Mouse (Mus musculus): ENCODE data around the gene Mical2. TPM values are rescaled to one million over a fixed set of nuclear protein-coding genes. Genes with fewer than 3 reads are reported as not detected.

Mical2 gene
- polyA plus RNA-seq, 1 experiment from 2014 or later: 5.3 TPM

- Histone ChIP-seq H3K4me1 (ENCODE audit: control insufficient read depth, insufficient read depth, low read length) (peaks cover 6% of the 10 kb centered on the region; the same call in 1 of the 2 replicates), H3K9ac (replicated peaks; ENCODE audit: low read depth, low read length) (no peak overlapping the region), H3K36me3 (ENCODE audit: control insufficient read depth, insufficient read depth, low read length) (no peaks in the 10 kb centered on the region), H3K4me3 (ENCODE audit: low read depth, low read length) (no peak overlapping the region), H3K27ac (ENCODE audit: low read depth, low read length) (no peak overlapping the region), H3K27me3 (ENCODE audit: control insufficient read depth, insufficient read depth, low read length) (no peaks in the 10 kb centered on the region), H3K9me3 (ENCODE audit: control insufficient read depth, low read length) (no peaks in the 10 kb centered on the region), H3K4me2 (ENCODE audit: low read depth, low read length) (no peak overlapping the region)
- 47% methylated on average over 4 of the region's 4 CpGs for WGBS
- no peak for ATAC-seq (ENCODE audit: low read depth)
These were observed 8.8 kb downstream of the Mical2 start for GRCm38 (mm10) chr7:112234410-112234809.

GRCm38 (mm10) chr7:112235493-112235892 is 9.8 kb downstream of the Mical2 start:
- H3K9ac ChIP-seq (replicated peaks; ENCODE audit: low read depth, low read length): no peak overlapping the region
- no peak for ATAC-seq (ENCODE audit: low read depth)
- no peak overlapping the region for H3K4me2 ChIP-seq (ENCODE audit: low read depth, low read length)
- H3K36me3 ChIP-seq (ENCODE audit: control insufficient read depth, insufficient read depth, low read length): no peaks in the 10 kb centered on the region
- peaks cover 6% of the 10 kb centered on the region; the same call in 1 of the 2 replicates for H3K4me1 ChIP-seq (ENCODE audit: control insufficient read depth, insufficient read depth, low read length)
- 70% methylated on average over 4 of the region's 4 CpGs for WGBS
- H3K27me3 ChIP-seq (ENCODE audit: control insufficient read depth, insufficient read depth, low read length): no peaks in the 10 kb centered on the region
- H3K4me3 ChIP-seq (ENCODE audit: low read depth, low read length): no peak overlapping the region
- H3K9me3 ChIP-seq (ENCODE audit: control insufficient read depth, low read length): no peaks in the 10 kb centered on the region
- H3K27ac ChIP-seq (ENCODE audit: low read depth, low read length): no peak overlapping the region

- 96% methylated on average over 7 of the region's 7 CpGs for whole genome bisulfite sequencing
- Histone ChIP-seq H3K4me3 (ENCODE audit: low read depth, low read length) (no peak overlapping the region), H3K4me1 (ENCODE audit: control insufficient read depth, insufficient read depth, low read length) (peaks cover 10% of the 10 kb centered on the region; the same call in 1 of the 2 replicates), H3K9ac (replicated peaks; ENCODE audit: low read depth, low read length) (no peak overlapping the region), H3K4me2 (ENCODE audit: low read depth, low read length) (no peak overlapping the region), H3K27me3 (ENCODE audit: control insufficient read depth, insufficient read depth, low read length) (no peaks in the 10 kb centered on the region), H3K36me3 (ENCODE audit: control insufficient read depth, insufficient read depth, low read length) (no peaks in the 10 kb centered on the region), H3K9me3 (ENCODE audit: control insufficient read depth, low read length) (no peaks in the 10 kb centered on the region), H3K27ac (ENCODE audit: low read depth, low read length) (no peak overlapping the region)
- no peak for ATAC-seq (ENCODE audit: low read depth)
These were observed 11.6 kb downstream of the Mical2 start for GRCm38 (mm10) chr7:112237211-112237610.

- H3K9ac ChIP-seq (replicated peaks; ENCODE audit: low read depth, low read length): no peak overlapping the region
- H3K4me2 ChIP-seq (ENCODE audit: low read depth, low read length): no peak overlapping the region
- peaks cover 10% of the 10 kb centered on the region; the same call in 1 of the 2 replicates for H3K4me1 ChIP-seq (ENCODE audit: control insufficient read depth, insufficient read depth, low read length)
- H3K27me3 ChIP-seq (ENCODE audit: control insufficient read depth, insufficient read depth, low read length): no peaks in the 10 kb centered on the region
- WGBS: 59% methylated on average over 3 of the region's 3 CpGs
- no peaks in the 10 kb centered on the region for H3K9me3 ChIP-seq (ENCODE audit: control insufficient read depth, low read length)
- ATAC-seq (ENCODE audit: low read depth): no peak
- no peak overlapping the region for H3K27ac ChIP-seq (ENCODE audit: low read depth, low read length)
- H3K36me3 ChIP-seq (ENCODE audit: control insufficient read depth, insufficient read depth, low read length): no peaks in the 10 kb centered on the region
- no peak overlapping the region for H3K4me3 ChIP-seq (ENCODE audit: low read depth, low read length)
These were observed 12.2 kb downstream of the Mical2 start for GRCm38 (mm10) chr7:112237868-112238267.

GRCm38 (mm10) chr7:112238768-112239728 is 13.4 kb downstream of the Mical2 start:
- ATAC-seq (ENCODE audit: low read depth): no peak
- H3K36me3 ChIP-seq (ENCODE audit: control insufficient read depth, insufficient read depth, low read length): no peaks in the 10 kb centered on the region
- WGBS: 76% methylated on average over 10 of the region's 10 CpGs
- H3K27me3 ChIP-seq (ENCODE audit: control insufficient read depth, insufficient read depth, low read length): no peaks in the 10 kb centered on the region
- peaks cover 4% of the 10 kb centered on the region; the same call in 1 of the 2 replicates for H3K4me1 ChIP-seq (ENCODE audit: control insufficient read depth, insufficient read depth, low read length)
- H3K9me3 ChIP-seq (ENCODE audit: control insufficient read depth, low read length): no peaks in the 10 kb centered on the region
- H3K9ac ChIP-seq (replicated peaks; ENCODE audit: low read depth, low read length): no peak overlapping the region
- no peak overlapping the region for H3K4me3 ChIP-seq (ENCODE audit: low read depth, low read length)
- H3K4me2 ChIP-seq (ENCODE audit: low read depth, low read length): no peak overlapping the region
- no peak overlapping the region for H3K27ac ChIP-seq (ENCODE audit: low read depth, low read length)

GRCm38 (mm10) chr7:112240748-112241147 is 15.1 kb downstream of the Mical2 start:
- H3K9ac ChIP-seq (replicated peaks; ENCODE audit: low read depth, low read length): no peak overlapping the region
- 85% methylated on average over 2 of the region's 2 CpGs for WGBS
- H3K4me3 ChIP-seq (ENCODE audit: low read depth, low read length): no peak overlapping the region
- no peaks in the 10 kb centered on the region for H3K36me3 ChIP-seq (ENCODE audit: control insufficient read depth, insufficient read depth, low read length)
- H3K4me1 ChIP-seq (ENCODE audit: control insufficient read depth, insufficient read depth, low read length): peaks cover 4% of the 10 kb centered on the region; the same call in 1 of the 2 replicates
- no peak overlapping the region for H3K4me2 ChIP-seq (ENCODE audit: low read depth, low read length)
- no peak overlapping the region for H3K27ac ChIP-seq (ENCODE audit: low read depth, low read length)
- ATAC-seq (ENCODE audit: low read depth): no peak
- no peaks in the 10 kb centered on the region for H3K27me3 ChIP-seq (ENCODE audit: control insufficient read depth, insufficient read depth, low read length)
- no peaks in the 10 kb centered on the region for H3K9me3 ChIP-seq (ENCODE audit: control insufficient read depth, low read length)

GRCm38 (mm10) chr7:112241211-112241944 is 15.7 kb downstream of the Mical2 start:
- Histone ChIP-seq H3K36me3 (ENCODE audit: control insufficient read depth, insufficient read depth, low read length) (no peaks in the 10 kb centered on the region), H3K4me3 (ENCODE audit: low read depth, low read length) (no peak overlapping the region), H3K27ac (ENCODE audit: low read depth, low read length) (no peak overlapping the region), H3K4me1 (ENCODE audit: control insufficient read depth, insufficient read depth, low read length) (peaks cover 4% of the 10 kb centered on the region; the same call in 1 of the 2 replicates), H3K9ac (replicated peaks; ENCODE audit: low read depth, low read length) (no peak overlapping the region), H3K9me3 (ENCODE audit: control insufficient read depth, low read length) (no peaks in the 10 kb centered on the region), H3K4me2 (ENCODE audit: low read depth, low read length) (no peak overlapping the region), H3K27me3 (ENCODE audit: control insufficient read depth, insufficient read depth, low read length) (no peaks in the 10 kb centered on the region)
- 52% methylated on average over 8 of the region's 8 CpGs for WGBS
- ATAC-seq (ENCODE audit: low read depth): no peak

GRCm38 (mm10) chr7:112241945-112242329 is 16.3 kb downstream of the Mical2 start:
- Histone ChIP-seq H3K27ac (ENCODE audit: low read depth, low read length) (no peak overlapping the region), H3K9me3 (ENCODE audit: control insufficient read depth, low read length) (no peaks in the 10 kb centered on the region), H3K4me1 (ENCODE audit: control insufficient read depth, insufficient read depth, low read length) (peaks cover 4% of the 10 kb centered on the region; the same call in 1 of the 2 replicates), H3K27me3 (ENCODE audit: control insufficient read depth, insufficient read depth, low read length) (no peaks in the 10 kb centered on the region), H3K4me2 (ENCODE audit: low read depth, low read length) (no peak overlapping the region), H3K36me3 (ENCODE audit: control insufficient read depth, insufficient read depth, low read length) (no peaks in the 10 kb centered on the region), H3K9ac (replicated peaks; ENCODE audit: low read depth, low read length) (no peak overlapping the region), H3K4me3 (ENCODE audit: low read depth, low read length) (no peak overlapping the region)
- no peak for ATAC-seq (ENCODE audit: low read depth)
- 52% methylated on average over 3 of the region's 3 CpGs for WGBS

- no peaks in the 10 kb centered on the region for H3K9me3 ChIP-seq (ENCODE audit: control insufficient read depth, low read length)
- H3K27me3 ChIP-seq (ENCODE audit: control insufficient read depth, insufficient read depth, low read length): no peaks in the 10 kb centered on the region
- peaks cover 4% of the 10 kb centered on the region; the same call in 1 of the 2 replicates for H3K4me1 ChIP-seq (ENCODE audit: control insufficient read depth, insufficient read depth, low read length)
- H3K36me3 ChIP-seq (ENCODE audit: control insufficient read depth, insufficient read depth, low read length): no peaks in the 10 kb centered on the region
- no peak overlapping the region for H3K9ac ChIP-seq (replicated peaks; ENCODE audit: low read depth, low read length)
- WGBS: 88% methylated on average over 6 of the region's 6 CpGs
- H3K27ac ChIP-seq (ENCODE audit: low read depth, low read length): no peak overlapping the region
- H3K4me2 ChIP-seq (ENCODE audit: low read depth, low read length): no peak overlapping the region
- H3K4me3 ChIP-seq (ENCODE audit: low read depth, low read length): no peak overlapping the region
- ATAC-seq (ENCODE audit: low read depth): no peak
These were observed 16.9 kb downstream of the Mical2 start for GRCm38 (mm10) chr7:112242587-112242986.
